Mouse (Mus musculus) myocyte (in vitro differentiated cells): ENCODE measurements around the gene Clca2. TPM values are rescaled to one million over a fixed set of nuclear protein-coding genes. Genes with fewer than 3 reads are reported as not detected.

Source experiments
- H3K27me3 ChIP-seq: one replicate; pipeline ENCODE4 v1.6.1; 2011; ENCODE audit not compliant: control insufficient read depth, insufficient read depth, insufficient read length
- H3K36me3 ChIP-seq: one replicate; pipeline ENCODE4 v1.6.1; 2011; ENCODE audit not compliant: control insufficient read depth, insufficient read depth
- H3K4me2 ChIP-seq: one replicate; pipeline ENCODE4 v1.6.1; 2011; ENCODE audit warnings: low read depth, control low read depth
- H3K4me3 ChIP-seq: one replicate; pipeline ENCODE4 v1.5.1; 2011; ENCODE audit warnings: mild to moderate bottlenecking, control low read depth, moderate library complexity
- H3K79me2 ChIP-seq: one replicate; pipeline ENCODE4 v1.6.1; 2011; ENCODE audit not compliant: control insufficient read depth, insufficient read depth
- H3ac ChIP-seq: one replicate; pipeline ENCODE4 v1.6.1; 2011; ENCODE audit not compliant: control insufficient read depth, insufficient read length
- CEBPB ChIP-seq: IDR thresholded peaks from 2 replicates; pipeline ENCODE4 v1.6.1; 2011; ENCODE audit warnings: mild to moderate bottlenecking, moderate library complexity; ENCODE audit not compliant: poor library complexity, insufficient read depth, severe bottlenecking
- E2F4 ChIP-seq: IDR thresholded peaks from one replicate; pipeline ENCODE4 v1.6.1; 2011; ENCODE audit warnings: mild to moderate bottlenecking, control low read depth, moderate library complexity; ENCODE audit not compliant: insufficient read depth
- MAX ChIP-seq: IDR thresholded peaks from one replicate; pipeline ENCODE4 v1.6.1; 2011; ENCODE audit warnings: low read depth, mild to moderate bottlenecking, control low read depth
- MYOD1 ChIP-seq, 3 experiments: IDR thresholded peaks; one replicate each; pipeline ENCODE4 v1.6.1; 2011; ENCODE audit warnings: control low read depth in 2 of 3, low read depth in 2 of 3, mild to moderate bottlenecking in 2 of 3, moderate library complexity in 1 of 3; ENCODE audit not compliant: insufficient read length in 2 of 3, control insufficient read depth in 1 of 3
- MYOG ChIP-seq, 3 experiments: IDR thresholded peaks; one replicate each; pipeline ENCODE4 v1.6.1; 2011; ENCODE audit warnings: control low read depth in 2 of 3, low read depth in 2 of 3, mild to moderate bottlenecking in 2 of 3; ENCODE audit not compliant: insufficient read length in 2 of 3, control insufficient read depth in 1 of 3, insufficient read depth in 1 of 3
- POLR2A ChIP-seq: IDR thresholded peaks from one replicate; pipeline ENCODE4 v1.6.1; 2011; ENCODE audit warnings: low read depth, mild to moderate bottlenecking, control low read depth, moderate library complexity; ENCODE audit not compliant: insufficient read length
- POLR2AphosphoS2 ChIP-seq: IDR thresholded peaks from one replicate; pipeline ENCODE4 v1.6.1; 2011; ENCODE audit warnings: low read depth, control low read depth; ENCODE audit not compliant: insufficient read length
- REST ChIP-seq: IDR thresholded peaks from one replicate; pipeline ENCODE4 v1.6.1; 2011; ENCODE audit warnings: mild to moderate bottlenecking, control low read depth, moderate library complexity; ENCODE audit not compliant: insufficient read depth, insufficient read length
- SRF ChIP-seq: IDR thresholded peaks from one replicate; pipeline ENCODE4 v1.6.1; 2011; ENCODE audit warnings: low read depth; ENCODE audit not compliant: control insufficient read depth, insufficient read length
- TCF12 ChIP-seq: IDR thresholded peaks from one replicate; pipeline ENCODE4 v1.6.1; 2011; ENCODE audit warnings: mild to moderate bottlenecking, control low read depth; ENCODE audit not compliant: poor library complexity, insufficient read depth, severe bottlenecking
- TCF3 ChIP-seq: IDR thresholded peaks from one replicate; pipeline ENCODE4 v1.6.1; 2011; ENCODE audit warnings: low read depth, control low read depth; ENCODE audit not compliant: insufficient read length
- USF1 ChIP-seq: IDR thresholded peaks from one replicate; pipeline ENCODE4 v1.6.1; 2011; ENCODE audit warnings: low read depth, mild to moderate bottlenecking, control low read depth, moderate library complexity
- polyA plus RNA-seq: library from polyadenylated mRNA; unstranded; fragments of >200 nt; fragmentation: generic; extraction: Trizol; gene quantifications from one replicate; pipeline ENCODE4 v1.2.1, GENCODE M21; 2012; ENCODE audit warnings: missing spikeins

Gene Clca2
- polyA plus RNA-seq, 1 experiment, result 0.04 TPM

- Histone ChIP-seq H3K36me3 (no peaks in the 10 kb centered on the region), H3K79me2 (no peaks in the 10 kb centered on the region), H3ac (no peak overlapping the region), H3K27me3 (no peaks in the 10 kb centered on the region), H3K4me2 (no peak overlapping the region), H3K4me3 (no peak overlapping the region)
- TF ChIP-seq REST (no peak), TCF12 (no peak), CEBPB (no peak), MAX (no peak), USF1 (no peak), POLR2AphosphoS2 (no peak), E2F4 (no peak), MYOD1 (IDR thresholded peaks at IDR 0.05; ENCODE audit: control insufficient read depth in 1 of 3, insufficient read length in 2 of 3, low read depth in 2 of 3) (no peak), SRF (no peak), MYOG (IDR thresholded peaks at IDR 0.05; ENCODE audit: control insufficient read depth in 1 of 3, insufficient read depth in 1 of 3, insufficient read length in 2 of 3, low read depth in 2 of 3) (no peak), TCF3 (no peak), POLR2A (no peak)
Observed at GRCm38 (mm10) chr3:145038813-145039212, 60.4 kb downstream of the Clca2 start.

- Histone ChIP-seq H3K36me3 (no peaks in the 10 kb centered on the region), H3K27me3 (no peaks in the 10 kb centered on the region), H3K79me2 (no peaks in the 10 kb centered on the region), H3ac (no peak within 1 kb of the TSS), H3K4me3 (no peak within 1 kb of the TSS), H3K4me2 (no peak within 1 kb of the TSS)
- TF ChIP-seq TCF12 (no peak), REST (no peak), POLR2A (no peak), SRF (no peak), CEBPB (no peak)
Observed at GRCm38 (mm10) chr3:145032676-145033075, 66.6 kb downstream of the Clca2 start, which contains the start of gene Clca1. Gene Clca1, minus strand, starts transcription at chr3:145032776.

- H3K79me2 ChIP-seq, result no peaks in the 10 kb centered on the region
- no peak overlapping the region for H3K4me2 ChIP-seq
- H3K36me3 ChIP-seq, result no peaks in the 10 kb centered on the region
- H3K27me3 ChIP-seq, result no peaks in the 10 kb centered on the region
- TF ChIP-seq CEBPB (no peak), SRF (no peak), E2F4 (no peak), MYOG (IDR thresholded peaks at IDR 0.05; ENCODE audit: control insufficient read depth in 1 of 3, insufficient read depth in 1 of 3, insufficient read length in 2 of 3, low read depth in 2 of 3) (no peak)
- no peak overlapping the region for H3ac ChIP-seq
- H3K4me3 ChIP-seq, result no peak overlapping the region
Observed at GRCm38 (mm10) chr3:145028036-145028435, 71.2 kb downstream of the Clca2 start.

GRCm38 (mm10) chr3:145026750-145027149 is 72.5 kb downstream of the Clca2 start:
- no peak for TF ChIP-seq CEBPB
- no peak for TF ChIP-seq E2F4
- TF ChIP-seq USF1, result no peak
- TF ChIP-seq MYOG (IDR thresholded peaks at IDR 0.05; ENCODE audit: control insufficient read depth in 1 of 3, insufficient read depth in 1 of 3, insufficient read length in 2 of 3, low read depth in 2 of 3), result no peak
- no peak for TF ChIP-seq TCF3
- no peak for TF ChIP-seq MAX
- TF ChIP-seq POLR2A, result no peak
- no peak for TF ChIP-seq SRF
- no peak for TF ChIP-seq REST
- TF ChIP-seq TCF12, result no peak
- no peak for TF ChIP-seq POLR2AphosphoS2
- TF ChIP-seq MYOD1 (IDR thresholded peaks at IDR 0.05; ENCODE audit: control insufficient read depth in 1 of 3, insufficient read length in 2 of 3, low read depth in 2 of 3), result no peak
- Histone ChIP-seq H3K4me3 (no peak overlapping the region), H3ac (no peak overlapping the region), H3K4me2 (no peak overlapping the region), H3K79me2 (no peaks in the 10 kb centered on the region), H3K36me3 (no peaks in the 10 kb centered on the region), H3K27me3 (no peaks in the 10 kb centered on the region)

Other genes with a start within 250 kb of the Clca2 start
- 0.04 TPM for gene Clca4b, start 166.9 kb downstream of the Clca2 start, polyA plus RNA-seq
- gene Clca4a, start 124.4 kb downstream of the Clca2 start, polyA plus RNA-seq, result 0.06 TPM
- gene Clca1, start 66.7 kb downstream of the Clca2 start, polyA plus RNA-seq, result 0.02 TPM
- gene Odf2l, start 19.1 kb upstream of the Clca2 start, polyA plus RNA-seq, result 3.9 TPM
- gene Col24a1, start 193.0 kb upstream of the Clca2 start, polyA plus RNA-seq, result 0.40 TPM